Mouse (Mus musculus): ENCODE data around the gene Pikfyve. TPM values are rescaled to one million over a fixed set of nuclear protein-coding genes. Genes with fewer than 3 reads are reported as not detected.
A peak's percentile ranks its signal among the peaks of the same experiment; 100 is the strongest.
"Not testable (repeated sequence)": the region's sequence is repeated elsewhere in the genome, so short reads cannot be mapped to it uniquely, and the experiment has no call there.

The Pikfyve gene
- polyA plus RNA-seq, 1 experiment from 2014 or later = 6.9 TPM

GRCm38 (mm10) chr1:65217972-65218371, 31.5 kb downstream of the Pikfyve start:
- Histone ChIP-seq H3K27me3 (replicated peaks; ENCODE audit: insufficient read depth, low read length) (no peaks in the 10 kb centered on the region), H3K36me3 (ENCODE audit: insufficient read depth, low read length) (peaks cover 6% of the 10 kb centered on the region; the same call in 1 of the 2 replicates), H3K4me3 (ENCODE audit: low read depth, low read length) (no peak overlapping the region), H3K9me3 (ENCODE audit: low read length) (no peaks in the 10 kb centered on the region), H3K27ac (ENCODE audit: low read length) (no peak overlapping the region), H3K4me1 (ENCODE audit: insufficient read depth, low read depth, low read length) (no peaks in the 10 kb centered on the region), H3K9ac (replicated peaks; ENCODE audit: low read depth) (no peak overlapping the region), H3K4me2 (replicated peaks; ENCODE audit: low read depth, low read length) (no peak overlapping the region)
- ATAC-seq (no peak), DNase-seq (ENCODE audit: low spot score) (no peak)
- 88% methylated on average over 1 of the region's 1 CpGs for WGBS
- TF ChIP-seq EP300 (IDR thresholded peaks at IDR 0.05) (no peak), CTCF (IDR thresholded peaks at IDR 0.05) (no peak)

GRCm38 (mm10) chr1:65223654-65224053, 37.2 kb downstream of the Pikfyve start:
- Histone ChIP-seq H3K36me3 (ENCODE audit: insufficient read depth, low read length) (peaks cover 14% of the 10 kb centered on the region; the same call in 1 of the 2 replicates), H3K4me3 (ENCODE audit: low read depth, low read length) (no peak overlapping the region), H3K9me3 (ENCODE audit: low read length) (no peaks in the 10 kb centered on the region), H3K27ac (ENCODE audit: low read length) (no peak overlapping the region), H3K4me1 (ENCODE audit: insufficient read depth, low read depth, low read length) (no peaks in the 10 kb centered on the region), H3K27me3 (replicated peaks; ENCODE audit: insufficient read depth, low read length) (no peaks in the 10 kb centered on the region), H3K4me2 (replicated peaks; ENCODE audit: low read depth, low read length) (no peak overlapping the region), H3K9ac (replicated peaks; ENCODE audit: low read depth) (no peak overlapping the region)
- WGBS = 100% methylated on average over 2 of the region's 2 CpGs
- DNase-seq (ENCODE audit: low spot score) (no peak), ATAC-seq (no peak)
- TF ChIP-seq EP300 (IDR thresholded peaks at IDR 0.05) = no peak
- TF ChIP-seq CTCF (IDR thresholded peaks at IDR 0.05) = no peak

GRCm38 (mm10) chr1:65227681-65228080, 41.2 kb downstream of the Pikfyve start:
- WGBS = 72% methylated on average over 2 of the region's 2 CpGs

GRCm38 (mm10) chr1:65229768-65230167, 43.3 kb downstream of the Pikfyve start:
- H3K27me3 ChIP-seq (replicated peaks; ENCODE audit: insufficient read depth, low read length); H3K36me3 ChIP-seq (ENCODE audit: insufficient read depth, low read length); H3K4me3 ChIP-seq (ENCODE audit: low read depth, low read length); H3K9ac ChIP-seq (replicated peaks; ENCODE audit: low read depth); H3K4me1 ChIP-seq (ENCODE audit: insufficient read depth, low read depth, low read length); H3K4me2 ChIP-seq (replicated peaks; ENCODE audit: low read depth, low read length); DNase-seq (ENCODE audit: low spot score); H3K9me3 ChIP-seq (ENCODE audit: low read length); ATAC-seq; H3K27ac ChIP-seq (ENCODE audit: low read length): not testable (repeated sequence)
- 89% methylated on average over 3 of the region's 3 CpGs for WGBS

More at GRCm38 (mm10) chr1:65227681-65228080, 41.2 kb downstream of the Pikfyve start:
- no peak overlapping the region for H3K27ac ChIP-seq (ENCODE audit: low read length)
- no peak overlapping the region for H3K9ac ChIP-seq (replicated peaks; ENCODE audit: low read depth)
- TF ChIP-seq CTCF (IDR thresholded peaks at IDR 0.05) (no peak), EP300 (IDR thresholded peaks at IDR 0.05) (no peak)
- H3K4me1 ChIP-seq (ENCODE audit: insufficient read depth, low read depth, low read length) = no peaks in the 10 kb centered on the region
- peak; percentile 29 for DNase-seq (ENCODE audit: low spot score)
- H3K36me3 ChIP-seq (ENCODE audit: insufficient read depth, low read length) = peaks cover 12% of the 10 kb centered on the region; the same call in 1 of the 2 replicates
- no peak overlapping the region for H3K4me2 ChIP-seq (replicated peaks; ENCODE audit: low read depth, low read length)
- no peak overlapping the region for H3K4me3 ChIP-seq (ENCODE audit: low read depth, low read length)
- no peaks in the 10 kb centered on the region for H3K9me3 ChIP-seq (ENCODE audit: low read length)
- no peaks in the 10 kb centered on the region for H3K27me3 ChIP-seq (replicated peaks; ENCODE audit: insufficient read depth, low read length)
- no peak for ATAC-seq

GRCm38 (mm10) chr1:65230566-65230965, 44.1 kb downstream of the Pikfyve start:
- Histone ChIP-seq H3K9me3 (ENCODE audit: low read length) (no peaks in the 10 kb centered on the region), H3K4me1 (ENCODE audit: insufficient read depth, low read depth, low read length) (no peaks in the 10 kb centered on the region), H3K36me3 (ENCODE audit: insufficient read depth, low read length) (peaks cover 5% of the 10 kb centered on the region; the same call in 1 of the 2 replicates), H3K9ac (replicated peaks; ENCODE audit: low read depth) (no peak overlapping the region), H3K4me3 (ENCODE audit: low read depth, low read length) (no peak overlapping the region), H3K27ac (ENCODE audit: low read length) (no peak overlapping the region), H3K27me3 (replicated peaks; ENCODE audit: insufficient read depth, low read length) (no peaks in the 10 kb centered on the region), H3K4me2 (replicated peaks; ENCODE audit: low read depth, low read length) (no peak overlapping the region)
- no peak for TF ChIP-seq CTCF (IDR thresholded peaks at IDR 0.05)
- no peak for TF ChIP-seq EP300 (IDR thresholded peaks at IDR 0.05)
- DNase-seq (ENCODE audit: low spot score) = no peak
- no peak for ATAC-seq
- 89% methylated on average over 1 of the region's 1 CpGs for WGBS

- no peak for ATAC-seq
- DNase-seq (ENCODE audit: low spot score) = no peak
- WGBS = 77% methylated on average over 3 of the region's 3 CpGs
Observed at GRCm38 (mm10) chr1:65237712-65238111, 51.2 kb downstream of the Pikfyve start.

GRCm38 (mm10) chr1:65245637-65246036, 59.2 kb downstream of the Pikfyve start:
- TF ChIP-seq EP300 (IDR thresholded peaks at IDR 0.05) = no peak
- no peak for TF ChIP-seq CTCF (IDR thresholded peaks at IDR 0.05)
- no peak overlapping the region for H3K9ac ChIP-seq (replicated peaks; ENCODE audit: low read depth)
- no peak for ATAC-seq
- 81% methylated on average over 1 of the region's 1 CpGs for WGBS
- no peak overlapping the region for H3K4me3 ChIP-seq (ENCODE audit: low read depth, low read length)
- H3K9me3 ChIP-seq (ENCODE audit: low read length) = no peaks in the 10 kb centered on the region
- H3K4me1 ChIP-seq (ENCODE audit: insufficient read depth, low read depth, low read length) = no peaks in the 10 kb centered on the region
- no peak overlapping the region for H3K27ac ChIP-seq (ENCODE audit: low read length)
- no peak overlapping the region for H3K4me2 ChIP-seq (replicated peaks; ENCODE audit: low read depth, low read length)
- H3K27me3 ChIP-seq (replicated peaks; ENCODE audit: insufficient read depth, low read length) = no peaks in the 10 kb centered on the region
- peaks cover 14% of the 10 kb centered on the region for H3K36me3 ChIP-seq (ENCODE audit: insufficient read depth, low read length)
- no peak for DNase-seq (ENCODE audit: low spot score)

More at GRCm38 (mm10) chr1:65237712-65238111, 51.2 kb downstream of the Pikfyve start:
- H3K4me3 ChIP-seq (ENCODE audit: low read depth, low read length) = no peak overlapping the region
- H3K9me3 ChIP-seq (ENCODE audit: low read length) = no peaks in the 10 kb centered on the region
- H3K4me2 ChIP-seq (replicated peaks; ENCODE audit: low read depth, low read length) = no peak overlapping the region
- no peak overlapping the region for H3K27ac ChIP-seq (ENCODE audit: low read length)
- TF ChIP-seq EP300 (IDR thresholded peaks at IDR 0.05) (no peak), CTCF (IDR thresholded peaks at IDR 0.05) (no peak)
- no peaks in the 10 kb centered on the region for H3K4me1 ChIP-seq (ENCODE audit: insufficient read depth, low read depth, low read length)
- H3K9ac ChIP-seq (replicated peaks; ENCODE audit: low read depth) = no peak overlapping the region
- H3K36me3 ChIP-seq (ENCODE audit: insufficient read depth, low read length) = peaks cover 5% of the 10 kb centered on the region; the same call in 1 of the 2 replicates
- no peaks in the 10 kb centered on the region for H3K27me3 ChIP-seq (replicated peaks; ENCODE audit: insufficient read depth, low read length)

Data from lung, postnatal 0 days (tissue).